Mouse (Mus musculus) urinary bladder, postnatal 25 days (tissue): Measurements from ENCODE around the gene Eml3.

Source experiments
- DNase-seq: peaks from one replicate; pipeline ENCODE4 v3.0.0; 2022; ENCODE audit warnings: low spot score

The Eml3 gene

DNA sequence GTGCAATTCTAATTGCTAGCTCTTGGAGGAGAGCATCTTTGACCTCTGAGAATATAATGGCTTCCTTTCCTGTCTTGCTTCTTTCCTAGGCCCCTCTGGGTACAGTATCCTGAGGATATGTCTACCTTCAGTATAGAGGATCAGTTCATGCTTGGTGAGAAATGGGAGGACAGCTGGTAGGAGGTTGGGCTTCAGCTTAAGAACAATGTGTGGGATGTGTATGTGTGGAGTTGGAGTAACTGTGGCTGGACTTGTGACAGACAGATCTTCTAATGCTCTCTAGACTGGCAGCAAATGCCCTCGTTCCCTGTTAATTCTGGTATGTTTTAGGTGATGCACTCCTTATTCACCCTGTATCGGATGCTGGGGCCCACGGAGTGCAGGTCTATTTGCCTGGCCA, 15.1 kb upstream of the Eml3 start:
- no peak for DNase-seq

DNA sequence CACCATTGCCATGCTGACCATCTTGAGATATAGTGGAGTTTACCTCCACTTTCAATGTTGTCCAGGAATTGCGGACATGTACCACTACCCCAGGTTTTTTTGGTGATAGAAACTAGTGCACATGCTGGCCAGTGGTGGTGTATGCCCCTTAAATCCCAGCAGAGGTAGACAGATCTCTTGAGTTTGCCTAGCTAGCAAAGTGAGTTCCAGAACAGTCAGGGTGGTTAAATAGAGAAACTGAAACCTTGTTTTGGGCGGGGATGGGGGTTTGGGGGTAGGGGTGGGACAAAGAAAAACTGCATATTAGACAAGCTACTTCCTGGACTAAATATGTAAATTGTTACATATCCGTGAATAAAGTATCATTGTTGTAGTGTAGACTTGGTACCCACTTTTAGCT, 10.4 kb upstream of the Eml3 start:
- no peak for DNase-seq

DNA sequence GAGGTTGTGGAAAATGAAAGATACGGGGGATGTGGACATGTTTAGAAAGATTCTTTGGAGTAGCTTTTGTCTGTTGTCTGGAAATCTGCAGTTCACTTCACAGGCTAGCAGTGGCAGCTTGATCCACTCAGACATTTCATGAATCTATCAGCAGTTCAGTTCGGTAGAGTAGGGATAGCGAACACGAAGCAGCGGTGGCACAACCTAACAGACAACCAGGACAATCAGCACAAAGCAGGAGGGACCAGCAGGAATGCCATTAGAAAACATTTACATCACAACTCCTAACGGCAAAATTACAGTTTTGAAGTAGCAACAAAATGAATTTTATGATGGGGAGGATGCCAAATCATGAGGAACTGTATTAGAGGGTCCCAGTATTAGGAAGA, 9.7 kb upstream of the Eml3 start:
- DNase-seq: no peak

DNA sequence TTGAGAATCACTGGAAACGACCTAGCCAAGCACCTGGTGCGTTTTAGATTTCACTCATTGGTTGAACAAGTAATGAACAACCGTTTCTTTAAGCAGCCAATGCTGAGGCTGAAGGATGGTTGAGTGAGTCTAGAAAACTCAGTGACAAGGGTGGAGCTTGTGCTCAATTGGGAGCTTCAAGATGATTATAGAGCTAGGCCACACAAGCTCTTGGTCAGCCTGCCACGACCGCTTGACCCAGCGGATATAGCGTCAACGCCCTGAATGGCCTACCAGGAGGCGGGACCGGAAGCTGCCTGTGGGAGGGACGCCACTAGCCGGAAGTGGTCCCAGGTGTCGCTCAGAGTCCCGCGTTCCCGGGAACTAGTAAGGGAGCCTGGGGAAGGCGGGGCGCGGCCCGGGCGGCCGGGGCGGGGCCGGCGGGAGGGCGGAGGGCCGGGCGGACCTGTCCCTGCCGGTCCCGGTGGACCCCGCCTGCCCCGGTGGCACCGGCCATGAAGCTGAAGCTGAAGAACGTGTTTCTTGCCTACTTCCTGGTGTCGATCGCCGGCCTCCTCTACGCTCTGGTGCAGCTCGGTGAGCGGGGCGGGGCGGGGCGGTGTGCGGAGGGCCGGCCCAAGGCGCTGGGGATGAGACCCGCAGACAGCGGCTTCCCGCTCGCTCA, 9.1 kb upstream of the Eml3 start, which contains the start of gene B3gat3:
B3gat3 (plus strand) TSS at position 302 of the 664 bp plus-strand sequence.
- peak; percentile 92 for DNase-seq

DNA sequence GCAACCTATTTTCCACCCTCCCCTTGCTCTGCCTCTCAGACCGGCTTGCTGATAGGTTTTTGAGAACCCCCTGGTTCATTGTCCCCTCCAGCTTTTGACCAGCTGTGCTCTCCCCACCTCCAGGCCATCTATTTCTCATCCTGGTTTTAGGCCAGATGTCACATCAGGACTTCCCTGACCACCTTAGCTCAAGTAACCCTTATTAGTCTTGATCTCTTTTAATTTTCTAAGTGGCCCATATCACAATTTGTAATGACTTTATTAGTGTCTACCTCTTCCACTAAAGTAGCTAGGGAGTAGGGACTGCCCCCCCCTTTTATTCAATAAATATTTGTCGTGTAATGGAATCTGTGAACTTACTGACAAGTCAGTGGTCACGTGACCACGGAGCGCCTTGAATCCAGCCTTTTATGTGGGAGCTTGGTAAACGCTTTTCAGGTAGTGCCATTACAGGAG, 8.5 kb upstream of the Eml3 start:
- no peak for DNase-seq

DNA sequence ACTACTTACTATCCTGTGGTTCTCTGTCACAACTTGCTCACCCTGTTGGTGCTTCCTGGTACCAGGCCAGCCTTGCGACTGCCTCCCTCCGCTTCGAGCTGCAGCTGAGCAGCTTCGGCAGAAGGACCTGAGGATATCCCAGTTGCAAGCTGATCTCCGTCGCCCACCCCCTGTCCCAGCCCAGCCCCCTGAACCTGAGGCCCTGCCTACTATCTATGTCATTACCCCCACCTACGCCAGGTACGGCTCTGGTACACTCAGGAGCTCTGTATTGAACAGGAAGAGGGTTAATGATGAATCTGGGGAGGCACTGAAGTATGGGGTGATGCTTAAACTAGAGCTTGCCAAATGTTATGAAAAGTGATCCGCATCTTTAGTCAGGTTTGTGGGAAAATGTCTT, 7.6 kb upstream of the Eml3 start:
- no peak for DNase-seq

DNA sequence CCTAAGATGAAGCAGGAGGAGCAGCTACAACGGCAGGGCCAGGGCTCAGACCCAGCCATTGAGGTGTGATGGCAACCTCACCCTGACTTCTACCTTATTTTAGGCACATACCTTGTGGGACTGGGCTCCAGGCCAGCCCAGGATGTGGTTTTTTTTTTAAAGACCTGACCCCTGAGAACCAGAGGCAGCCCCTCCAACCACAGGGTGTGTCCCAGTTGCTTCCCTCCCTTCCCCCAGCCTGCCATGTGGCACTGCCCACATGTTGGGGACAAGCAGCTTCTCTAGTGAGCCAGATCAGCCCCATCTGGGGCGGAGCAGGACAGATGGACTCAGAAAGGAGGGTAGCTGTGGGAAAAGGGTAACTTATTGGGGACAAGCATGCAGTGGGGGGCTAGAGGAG, 2.6 kb upstream of the Eml3 start:
- DNase-seq: no peak

DNA sequence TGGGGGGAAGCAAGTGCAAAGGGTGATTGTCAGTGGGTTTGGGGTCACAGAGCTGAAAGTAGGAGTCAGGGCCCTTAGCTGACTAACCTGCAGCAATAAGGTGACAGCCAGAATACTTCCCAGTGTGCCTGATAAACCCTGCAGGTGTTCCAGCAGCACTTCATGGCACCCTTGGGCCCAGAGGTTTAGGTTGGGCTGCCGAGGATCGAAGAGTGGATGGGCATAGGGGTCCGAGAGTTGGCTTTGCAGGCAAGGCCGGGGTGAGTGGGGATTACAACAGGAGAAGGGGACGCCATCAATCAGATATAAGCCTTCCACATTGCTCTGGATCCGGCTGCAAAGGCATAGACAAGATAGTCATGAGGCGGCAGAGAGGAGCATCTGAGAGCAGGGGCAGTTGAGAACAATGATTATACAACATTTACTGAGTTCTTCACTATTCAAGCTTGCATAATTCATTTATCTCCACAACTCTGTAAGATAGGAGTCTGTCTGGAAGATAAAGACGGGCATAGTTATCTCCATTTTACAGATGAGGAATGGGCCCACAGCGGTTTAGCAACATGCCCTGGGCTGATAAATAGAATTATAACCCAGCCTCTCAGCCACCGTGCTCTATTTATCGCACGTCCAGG, 1.3 kb upstream of the Eml3 start:
- DNase-seq: no peak

DNA sequence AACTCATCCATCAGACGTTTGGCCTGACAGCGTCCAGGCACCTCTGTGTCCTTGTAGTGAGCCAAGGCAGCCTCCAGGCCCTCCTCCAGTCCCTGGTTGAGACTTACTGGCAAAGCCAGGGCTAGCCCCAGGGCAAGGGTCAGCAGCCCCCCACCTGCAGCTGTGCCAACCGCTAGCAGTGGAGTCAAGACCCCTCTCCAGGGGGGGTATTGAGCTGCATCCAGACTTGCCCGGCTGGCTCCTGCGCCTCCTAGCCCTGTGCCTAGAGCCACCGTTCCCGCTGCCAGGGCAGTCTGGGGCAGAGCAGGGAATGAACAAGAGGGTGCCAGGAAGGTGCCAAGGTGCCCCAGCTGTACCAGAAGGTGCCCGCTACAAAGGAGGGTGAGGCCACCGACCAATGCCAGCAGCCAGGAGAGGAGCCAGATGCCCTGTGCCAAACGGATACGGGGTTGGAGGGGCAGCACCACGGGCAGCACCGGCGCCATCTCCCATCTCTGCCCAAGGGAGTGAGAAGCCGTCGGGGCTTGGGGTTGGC, 596 bp upstream of the Eml3 start:
- no peak for DNase-seq

DNA sequence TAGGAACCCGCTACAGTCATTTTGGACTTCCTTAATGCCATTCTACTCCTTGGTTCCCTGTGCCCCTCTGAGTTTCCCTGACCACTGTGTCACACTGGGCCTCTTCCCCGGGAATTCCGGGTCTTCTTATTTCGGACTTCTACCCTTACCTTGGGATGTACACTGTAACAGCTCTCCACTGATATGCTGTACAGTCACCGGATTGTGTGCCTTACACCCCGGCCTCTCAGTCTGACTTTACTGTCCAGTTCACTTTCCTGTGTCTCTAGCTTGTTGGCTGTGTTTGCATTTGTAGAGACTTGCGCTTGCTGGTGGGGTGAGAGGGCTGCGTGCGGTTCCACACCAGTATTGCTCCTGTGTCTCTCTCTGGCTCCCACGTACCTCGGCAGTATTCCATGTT, 765 bp downstream of the Eml3 start:
- DNase-seq: no peak

DNA sequence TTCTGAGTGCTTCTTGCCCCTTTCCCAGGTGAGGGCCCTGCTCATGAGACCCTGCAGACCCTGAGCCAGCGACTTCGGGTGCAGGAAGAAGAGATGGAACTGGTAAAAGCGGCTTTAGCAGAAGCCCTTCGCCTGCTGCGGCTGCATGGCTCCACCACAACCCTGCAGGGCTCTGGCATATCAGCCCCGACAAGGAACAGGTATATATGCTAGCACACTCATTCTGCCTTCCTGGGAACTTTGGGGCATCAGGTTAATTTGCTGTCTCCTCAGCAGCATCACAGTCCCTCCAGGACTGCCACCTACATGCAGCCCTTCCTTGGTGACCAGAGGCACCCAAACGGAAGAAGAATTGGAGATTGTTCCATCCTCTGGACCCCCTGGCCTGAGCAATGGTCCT, 1.4 kb downstream of the Eml3 start:
- no peak for DNase-seq

DNA sequence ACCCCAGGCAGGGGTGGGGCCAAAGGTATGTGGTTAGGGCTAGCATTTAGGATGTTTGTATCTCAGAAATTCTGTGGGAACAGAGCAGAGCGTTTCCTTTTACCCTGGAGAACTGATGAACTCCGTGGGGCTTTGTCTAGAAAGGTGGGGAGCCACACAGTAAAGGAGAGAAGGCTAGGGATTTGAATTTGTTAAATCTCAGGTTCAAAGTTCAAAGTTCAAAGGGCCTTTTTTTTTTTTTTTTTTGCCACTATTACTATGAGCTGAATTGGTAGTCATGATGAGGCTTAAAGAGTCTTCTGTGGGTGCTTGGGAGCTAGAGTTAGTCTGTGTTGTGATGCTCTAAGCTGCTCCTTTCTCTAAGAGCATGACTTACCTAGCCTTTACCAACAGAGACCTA, 7.4 kb downstream of the Eml3 start:
- DNase-seq: no peak

DNA sequence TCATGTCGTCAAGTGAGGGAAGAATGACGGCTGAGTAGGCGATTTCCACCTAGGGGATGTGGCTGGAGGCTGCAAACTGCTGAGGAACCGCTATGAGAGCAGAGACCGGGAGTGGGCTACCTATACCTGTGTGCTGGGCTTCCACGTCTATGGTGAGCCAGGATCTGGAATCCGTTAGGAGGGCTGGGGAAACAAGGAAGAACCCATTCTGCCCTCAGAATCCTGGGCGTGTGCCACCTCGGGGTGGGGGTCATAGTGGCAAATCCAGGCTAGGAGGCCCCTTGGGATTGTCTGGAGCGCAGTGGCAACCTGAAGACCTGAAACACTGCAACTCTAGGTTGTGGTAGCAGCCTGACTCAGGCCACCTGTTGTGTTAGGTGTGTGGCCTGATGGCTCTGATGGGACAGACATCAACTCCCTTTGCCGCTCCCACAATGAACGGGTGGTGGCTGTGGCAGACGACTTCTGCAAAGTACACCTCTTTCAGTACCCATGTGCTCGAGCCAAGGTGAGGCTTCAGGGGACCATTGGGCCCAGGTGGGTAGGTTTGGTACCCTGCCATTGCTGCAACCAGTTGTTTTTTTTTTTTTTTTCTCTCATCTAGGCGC, 11.3 kb downstream of the Eml3 start:
- no peak for DNase-seq

DNA sequence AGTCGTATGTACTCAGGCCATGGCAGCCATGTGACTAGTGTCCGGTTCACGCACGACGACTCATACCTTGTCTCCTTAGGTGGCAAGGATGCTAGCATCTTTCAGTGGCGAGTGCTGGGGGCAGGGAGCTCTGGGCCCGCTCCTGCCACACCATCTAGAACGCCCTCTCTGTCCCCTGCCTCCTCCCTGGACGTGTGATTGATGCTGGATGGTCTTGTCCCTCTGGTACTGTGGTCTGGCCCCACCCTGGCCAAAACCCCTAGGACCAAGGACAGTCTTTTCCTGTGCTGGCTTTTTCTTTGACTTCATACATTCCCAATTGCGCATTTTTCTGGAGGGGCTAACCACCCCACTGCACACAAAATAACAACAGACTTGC, 11.8 kb downstream of the Eml3 start:
- DNase-seq: no peak

DNA sequence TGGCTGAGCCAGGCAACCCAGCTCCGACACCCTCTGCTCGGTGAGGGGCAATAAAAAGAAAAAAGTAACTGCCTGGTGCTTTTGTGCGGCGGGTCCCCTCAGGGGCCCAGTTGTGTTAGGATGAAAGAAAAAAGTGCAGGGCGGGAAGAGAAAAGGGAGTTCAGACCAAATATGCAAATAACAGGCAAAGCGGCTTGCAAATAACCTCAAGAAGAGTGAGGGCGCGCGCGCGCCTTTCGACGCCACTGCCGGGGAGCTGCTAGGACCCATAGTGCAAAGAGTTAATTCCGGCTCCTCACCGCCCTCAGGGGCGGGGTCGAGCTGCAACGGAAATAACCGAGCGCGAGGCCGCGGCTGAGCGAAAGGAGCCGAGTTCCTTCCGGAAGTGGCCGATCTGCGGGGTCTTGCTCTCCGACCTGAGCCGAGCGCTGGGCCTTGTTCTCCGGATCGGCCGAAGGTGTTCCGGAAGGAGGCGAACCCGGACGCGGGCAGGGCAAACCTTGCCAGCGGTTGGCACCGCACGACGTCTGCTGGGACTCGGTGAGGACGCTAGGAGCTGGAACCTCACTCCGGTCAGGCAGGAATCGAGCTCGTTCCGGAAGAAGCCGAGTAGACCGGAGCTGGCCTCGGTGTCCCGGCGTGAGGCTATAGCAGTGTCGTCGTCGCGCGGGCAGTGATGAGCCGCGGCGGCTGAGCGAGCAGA, 12.3 kb downstream of the Eml3 start, which contains the start of gene Mta2:
Mta2 (plus strand) TSS at position 361 of the 703 bp plus-strand sequence.
- DNase-seq: peak; percentile 95

DNA sequence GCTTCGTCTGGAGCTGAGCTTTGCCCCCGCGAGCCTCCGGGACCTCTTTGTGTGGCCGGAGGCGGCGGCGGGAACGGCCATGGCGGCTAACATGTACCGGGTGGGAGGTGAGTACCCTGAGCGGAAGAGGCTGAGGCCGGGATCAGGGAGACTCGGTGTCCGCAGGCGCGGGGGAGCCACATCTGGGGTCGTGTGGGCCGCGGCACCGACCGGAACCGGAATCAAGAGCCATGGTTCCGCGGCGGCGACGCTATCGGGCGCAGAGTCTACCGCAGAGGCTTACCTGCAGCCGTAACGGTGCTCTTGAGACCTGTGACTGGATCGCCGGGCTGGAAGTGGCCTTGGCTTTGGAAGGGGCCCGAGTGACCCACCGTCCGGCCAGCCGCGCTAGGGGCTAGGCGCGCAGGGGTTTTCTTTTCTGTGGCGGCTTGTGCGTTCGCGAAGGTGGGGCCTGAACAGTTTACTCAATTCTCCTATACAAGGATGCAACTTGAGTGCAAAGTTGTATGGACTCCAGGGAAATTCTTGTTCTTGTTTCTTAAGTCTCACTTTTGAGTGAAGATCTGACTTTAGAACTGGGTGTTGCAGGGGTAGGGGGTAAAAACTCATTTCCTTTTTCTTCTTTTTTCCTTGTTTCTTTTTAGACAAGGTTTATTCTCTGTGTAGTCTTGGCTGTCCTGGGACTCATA, 13.1 kb downstream of the Eml3 start:
- no peak for DNase-seq

DNA sequence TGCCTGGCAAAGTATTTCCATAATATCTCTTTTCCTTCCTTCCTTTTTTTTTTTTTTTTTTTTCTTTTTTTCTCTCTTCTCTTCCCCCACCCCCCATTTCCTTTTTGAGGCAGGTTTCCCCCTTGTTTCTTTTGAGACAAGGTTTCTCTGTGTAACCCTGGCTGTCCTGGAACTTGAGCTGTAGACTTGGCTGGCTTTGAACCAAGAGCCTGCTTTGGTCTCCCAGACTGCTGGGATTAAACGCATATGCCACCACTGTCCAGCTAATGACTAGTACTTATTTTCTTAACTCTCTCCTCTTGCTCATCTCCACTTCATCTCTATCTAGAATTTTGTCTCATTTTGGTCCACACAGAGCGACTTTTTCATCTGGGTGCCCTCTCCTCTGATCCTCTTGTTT, 13.7 kb downstream of the Eml3 start:
- no peak for DNase-seq

DNA sequence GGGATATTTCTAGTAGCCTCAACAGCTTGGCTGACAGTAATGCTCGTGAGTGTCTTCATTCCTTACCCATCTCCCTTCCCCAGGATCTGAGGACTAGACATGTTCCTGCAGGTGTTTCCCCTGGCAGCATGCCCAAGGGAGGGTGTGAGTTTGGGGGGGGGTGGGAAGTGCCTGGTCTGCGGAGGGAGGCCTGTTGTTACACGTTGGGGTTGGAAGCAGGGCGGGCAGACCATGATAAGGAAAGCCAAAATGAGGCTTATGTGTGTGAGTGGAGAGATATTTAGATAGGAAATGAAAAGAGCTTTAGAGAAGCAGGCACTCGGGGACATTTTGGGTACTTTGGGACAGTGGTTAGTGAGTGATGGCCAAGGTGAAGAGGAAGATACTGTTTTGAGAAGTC, 14.7 kb downstream of the Eml3 start:
- peak; percentile 47 for DNase-seq

DNA sequence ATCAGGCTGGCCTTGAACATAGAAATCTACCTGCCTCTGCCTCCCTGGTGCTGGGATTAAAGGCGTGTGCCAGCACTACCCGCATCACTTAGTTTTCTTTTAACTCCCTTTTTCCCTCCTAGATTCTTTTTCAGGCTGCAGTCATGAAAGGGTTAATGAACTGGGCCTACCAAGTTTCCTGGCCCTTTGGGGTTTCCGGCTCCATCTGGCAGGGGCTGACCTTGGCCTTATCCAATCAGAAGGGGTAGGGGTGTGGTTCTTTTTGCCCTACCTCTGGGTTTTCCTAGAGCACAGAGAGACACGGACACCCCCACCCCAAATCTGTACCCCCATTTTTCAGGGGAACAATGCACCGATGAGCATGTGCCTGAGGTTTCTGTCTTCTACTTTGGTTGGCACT, 15.4 kb downstream of the Eml3 start:
- peak; percentile 60 for DNase-seq

DNA sequence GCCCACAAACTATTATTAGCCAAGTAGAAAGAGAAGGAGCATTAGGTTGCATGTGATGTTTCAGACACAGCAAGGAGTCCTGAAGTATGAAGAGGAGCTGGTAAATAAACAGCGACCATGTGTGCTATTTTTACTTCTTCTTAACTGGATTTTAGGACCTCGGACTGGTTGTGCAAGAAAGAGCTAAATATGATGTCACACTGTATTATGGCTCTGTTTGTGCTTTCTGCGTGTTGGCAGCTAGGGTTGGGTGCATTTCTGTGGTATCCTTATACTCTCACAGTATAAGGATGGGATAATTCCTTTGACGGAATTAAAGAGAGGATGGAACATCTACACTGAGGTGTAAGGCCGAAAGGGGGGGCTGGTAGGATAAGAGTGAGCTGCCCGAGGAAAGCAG, 15.9 kb downstream of the Eml3 start:
- DNase-seq: no peak

DNA sequence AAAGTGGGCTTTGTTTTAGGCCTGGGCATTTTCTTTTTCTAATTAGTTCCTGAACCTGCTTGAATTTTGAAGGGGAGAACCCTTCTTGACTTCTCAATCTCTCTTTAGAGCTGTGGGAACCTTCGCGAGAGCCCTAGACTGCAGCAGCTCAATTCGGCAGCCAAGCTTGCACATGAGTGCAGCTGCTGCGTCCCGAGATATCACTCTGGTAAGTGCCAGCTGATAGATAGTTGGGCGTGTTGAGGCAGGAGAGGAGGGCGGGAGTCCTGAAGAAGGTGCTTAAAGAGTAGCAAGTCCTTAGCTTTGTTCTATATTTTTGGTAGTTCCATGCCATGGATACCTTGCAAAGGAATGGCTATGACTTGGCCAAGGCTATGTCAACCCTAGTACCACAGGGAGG, 17.6 kb downstream of the Eml3 start:
- DNase-seq: no peak

DNA sequence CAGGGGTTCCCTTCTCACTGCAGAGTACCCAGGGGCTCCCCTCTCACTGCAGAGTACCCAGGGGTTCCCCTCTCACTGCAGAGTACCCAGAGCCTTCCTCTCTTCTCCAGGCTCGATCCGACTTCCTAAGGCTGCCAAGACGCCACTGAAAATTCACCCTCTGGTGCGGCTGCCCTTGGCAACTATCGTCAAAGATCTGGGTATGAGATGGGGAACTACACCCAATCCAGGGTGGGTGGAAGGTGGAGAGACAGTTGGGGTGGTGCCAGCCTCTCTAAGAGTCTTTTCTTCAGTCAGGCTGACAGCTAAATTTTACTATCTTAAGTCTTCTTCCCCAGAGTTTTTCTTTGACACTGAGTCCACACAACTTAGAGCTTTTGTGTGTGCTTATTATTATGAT, 20.8 kb downstream of the Eml3 start:
- no peak for DNase-seq
